Mouse (Mus musculus) right cerebral cortex, postnatal 10 days (tissue): ENCODE measurements at regions not wholly inside any gene's neighbourhood (a gene's known extent, or its start where the extent isn't known, plus 50 kb on each side); places are given as distances from the start of the nearest gene placed in this dataset.

Experiments used
- DNase-seq, 2 experiments: peaks; one replicate each; pipeline ENCODE4 v3.0.0; 2021; ENCODE audit warnings: low spot score in 2 of 2

DNA sequence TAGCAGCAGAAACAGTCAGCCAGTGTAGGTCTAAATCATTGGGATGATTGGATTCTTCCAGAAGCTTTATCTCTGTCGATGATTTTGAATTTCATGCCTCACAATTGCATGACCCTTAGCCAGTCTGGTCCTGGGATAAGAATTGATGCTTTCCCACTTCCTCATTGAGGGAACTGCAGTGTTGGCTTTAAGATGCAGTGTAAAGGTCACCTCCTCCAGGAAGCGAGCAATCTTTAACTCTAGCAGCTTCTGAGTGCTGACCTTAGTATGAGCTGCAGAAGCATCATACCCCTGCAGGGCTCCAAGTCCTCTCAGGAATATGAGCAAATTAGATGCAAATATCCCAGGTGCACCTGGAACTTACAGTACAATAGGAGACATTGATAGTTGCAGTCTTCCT lies 1132.2 kb upstream of the A1bg start:
- DNase-seq, result no peak

DNA sequence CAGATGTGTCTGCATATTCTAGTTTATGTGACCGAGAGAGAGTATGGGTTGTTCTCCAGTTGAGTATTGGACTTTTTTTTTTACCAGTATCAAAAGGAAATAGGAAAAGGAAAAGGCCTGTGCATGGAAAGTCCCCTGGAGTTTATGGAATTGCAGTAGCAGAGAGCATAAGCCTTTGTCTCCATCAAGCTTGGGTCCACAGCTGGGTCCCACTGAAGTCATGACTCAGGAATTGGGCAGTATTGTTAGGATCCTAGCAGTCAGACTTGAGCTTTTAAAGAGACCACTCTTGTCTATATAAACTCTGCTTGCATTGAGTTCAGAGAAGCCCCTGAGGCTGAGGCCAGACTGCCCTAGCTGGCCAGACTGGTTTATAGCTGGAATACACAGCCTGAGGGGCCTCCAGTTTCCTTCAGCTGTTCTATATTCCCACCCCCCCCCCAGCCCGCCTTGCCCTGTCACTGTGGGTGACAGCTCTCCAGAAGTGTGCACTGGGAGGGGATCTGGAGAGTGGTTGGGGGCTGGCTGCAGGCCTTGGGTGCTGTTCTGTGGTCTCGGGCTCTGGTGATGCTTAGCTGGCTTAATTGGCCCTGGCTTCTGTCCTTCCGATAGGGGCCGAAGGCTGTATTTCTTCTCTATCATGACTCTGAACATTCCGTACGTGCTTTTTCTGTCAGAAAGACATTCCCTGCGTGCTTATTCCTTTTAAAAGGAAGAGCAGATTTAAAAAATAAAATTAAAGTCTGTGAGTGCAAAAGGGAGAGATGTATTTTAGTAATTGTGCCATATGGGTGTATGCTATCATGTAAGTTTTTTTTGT lies 1130.8 kb upstream of the A1bg start:
- DNase-seq, result no peak

DNA sequence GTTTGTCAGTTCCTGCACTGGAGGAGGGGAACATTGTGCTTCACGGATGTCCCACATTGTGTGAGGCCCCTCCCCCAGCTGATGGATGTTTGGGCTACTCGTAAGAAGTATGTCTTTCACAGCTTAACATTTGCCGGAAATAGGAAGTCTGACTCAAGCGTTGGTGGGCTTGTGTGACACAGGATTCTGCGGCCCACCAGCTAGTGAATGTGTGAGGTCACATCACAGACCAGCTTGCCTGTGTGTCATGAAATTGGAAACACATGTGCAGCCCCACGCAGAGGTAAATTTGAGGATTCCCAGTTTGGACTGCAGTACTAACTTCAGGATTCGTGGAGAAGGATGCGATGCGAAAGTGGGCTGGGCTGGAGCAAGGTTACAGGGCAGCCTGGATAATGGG lies 1126.6 kb upstream of the A1bg start:
- no peak for DNase-seq

DNA sequence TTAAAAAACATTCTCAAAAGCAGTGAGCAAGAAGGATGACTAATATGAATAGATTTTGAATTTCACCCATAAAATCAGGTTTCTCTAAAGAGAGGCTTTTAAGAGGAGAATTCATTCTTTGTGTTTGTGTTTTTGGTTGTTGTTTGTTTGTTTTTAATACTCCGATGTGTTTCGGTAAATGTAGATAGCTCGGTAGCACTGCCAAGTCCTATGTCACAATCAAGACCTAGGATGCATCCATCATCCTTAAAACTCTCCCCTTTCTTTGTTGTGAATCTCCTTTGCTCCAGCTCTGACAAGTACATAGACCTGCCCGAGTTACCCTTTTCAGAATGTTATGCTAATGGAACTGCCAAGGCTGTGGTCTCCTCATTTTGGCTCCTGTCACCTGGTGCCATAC lies 1126.2 kb upstream of the A1bg start:
- no peak for DNase-seq

DNA sequence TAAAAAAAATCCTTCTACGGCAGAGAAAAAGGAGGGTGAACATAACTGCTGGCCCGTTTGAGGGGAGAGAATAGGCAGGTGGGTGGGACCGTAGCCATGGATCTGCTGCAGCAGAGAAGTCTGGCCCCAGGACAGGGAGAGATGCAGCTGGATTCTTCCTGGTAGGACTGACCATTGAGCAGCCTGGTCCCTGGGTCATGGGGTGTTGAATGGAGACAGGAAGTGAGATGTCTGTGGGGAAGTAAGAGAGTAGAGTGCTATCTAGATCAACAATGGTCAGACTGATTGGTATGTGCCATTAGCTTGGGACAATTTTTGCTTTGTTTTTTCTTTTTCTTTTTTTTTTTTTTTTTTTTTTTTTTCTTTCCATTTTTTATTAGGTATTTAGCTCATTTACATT lies 1123.5 kb upstream of the A1bg start:
- no peak for DNase-seq

DNA sequence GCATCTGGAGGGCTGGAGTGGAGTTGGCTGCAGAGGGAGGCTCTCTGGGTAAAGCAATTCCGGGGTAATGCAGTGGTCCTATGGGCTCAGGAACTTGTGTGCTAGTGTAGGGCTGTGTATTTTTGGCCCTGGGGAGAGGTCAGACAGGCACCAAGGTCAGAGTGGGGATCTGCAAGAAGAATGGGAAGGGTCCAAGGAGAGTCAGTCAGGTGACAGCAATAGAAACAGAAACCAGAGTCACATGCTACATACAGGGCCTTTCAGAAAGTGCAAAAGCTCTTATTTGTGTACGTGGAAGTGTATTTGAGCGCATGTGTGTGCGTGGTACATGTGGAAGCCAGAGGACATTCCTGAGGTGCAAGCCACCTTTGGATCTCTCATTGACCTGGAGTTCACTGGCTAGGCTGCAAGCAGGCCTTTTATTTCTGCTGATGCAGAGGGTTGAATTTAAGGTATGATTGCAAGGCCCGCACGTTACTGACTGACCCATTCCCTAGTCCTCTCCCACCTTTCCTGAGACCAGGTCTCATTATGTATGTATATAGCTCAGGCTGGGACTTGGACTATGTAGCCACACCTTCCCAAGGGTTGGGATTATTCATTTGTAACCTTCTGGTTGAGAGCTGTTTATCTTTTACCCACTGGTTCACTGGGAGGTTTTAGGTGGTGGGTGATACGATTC lies 1122.0 kb upstream of the A1bg start:
- no peak for DNase-seq

DNA sequence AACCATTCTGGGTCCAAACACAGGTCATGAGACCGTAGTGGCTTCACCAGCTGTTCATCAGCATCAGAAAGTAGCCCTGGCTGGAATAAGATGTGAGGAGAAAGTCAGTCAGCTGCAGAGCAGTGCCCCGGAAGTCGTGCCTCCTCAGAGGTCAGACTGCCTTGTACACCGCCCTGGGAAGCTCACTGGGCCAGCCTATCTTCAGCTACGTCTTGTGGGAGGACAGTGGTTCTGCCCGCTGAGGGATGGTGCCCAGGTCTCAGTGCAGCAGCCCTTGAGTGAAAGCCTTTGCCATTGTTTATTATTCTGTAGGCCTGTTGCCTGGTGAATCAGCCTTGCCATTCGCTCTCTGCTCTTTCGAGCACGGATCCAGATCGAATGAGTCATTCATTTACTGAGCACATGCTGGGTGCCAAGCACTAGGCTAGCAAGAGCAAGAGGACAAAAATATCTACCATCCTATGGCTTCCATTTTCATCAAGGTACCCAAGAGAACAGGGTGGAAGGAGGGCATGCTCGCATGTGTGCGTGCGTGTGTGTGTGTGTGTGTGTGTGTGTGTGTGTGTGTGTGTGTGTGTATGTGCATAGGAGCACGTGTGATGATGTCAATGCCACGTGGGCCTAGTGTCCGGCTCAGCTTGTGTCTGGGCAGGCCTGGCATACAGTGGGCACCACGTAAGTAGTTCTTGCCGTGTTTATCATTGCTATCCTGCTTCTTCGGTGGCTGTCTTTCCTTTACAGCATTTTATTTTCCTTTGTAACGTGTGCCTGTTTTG lies 1121.0 kb upstream of the A1bg start:
- DNase-seq, result no peak

DNA sequence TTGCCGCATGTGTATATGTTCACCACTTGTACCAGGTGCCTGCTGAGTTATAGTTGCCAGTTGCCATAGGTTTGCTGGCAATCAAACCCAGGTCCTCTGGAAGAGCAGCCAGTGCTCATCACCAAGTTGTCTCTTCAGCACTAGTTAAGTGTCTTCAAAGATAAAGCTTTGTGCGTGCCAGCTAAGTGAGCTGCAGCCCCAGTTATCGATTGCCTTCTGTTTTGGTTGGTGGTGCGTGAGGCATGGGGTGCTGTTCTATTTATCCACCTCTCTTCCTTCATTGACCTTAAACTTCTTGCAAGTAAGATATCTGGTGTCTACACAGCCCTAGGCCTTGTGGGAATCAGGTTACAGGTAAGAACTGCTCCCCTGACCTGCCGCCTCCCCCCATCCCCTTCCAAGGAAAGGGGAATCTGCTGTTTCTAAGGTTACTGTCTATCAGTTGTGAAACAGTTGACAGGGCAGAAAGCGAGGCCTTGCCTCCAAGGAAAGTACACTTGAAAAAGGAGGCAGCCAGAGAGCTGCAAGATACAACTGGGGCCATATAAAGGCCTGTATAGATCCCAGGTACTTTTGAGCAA lies 1120.2 kb upstream of the A1bg start:
- DNase-seq, result no peak
